Mouse (Mus musculus) Patski (cell line): ENCODE results near the gene Megf6. TPM values are rescaled to one million over a fixed set of nuclear protein-coding genes. Genes with fewer than 3 reads are reported as not detected.

Source experiments
- ATAC-seq: fragments of 100-300 bp; one replicate; pipeline ENCODE4 v1.8.0; 2021
- CTCF ChIA-PET: fragments of 350-600 bp; sonication (Branson Sonifier 250); formaldehyde crosslinking; loops from one replicate; lab custom pipeline; 2022; ENCODE audit warnings: inconsistent platforms; lab: Charles Lee
- POLR2A ChIA-PET: fragments of 350-600 bp; sonication (Branson Sonifier 250); formaldehyde crosslinking; loops from one replicate; lab custom pipeline; 2022; ENCODE audit warnings: antibody characterized with exemption, inconsistent platforms; lab: Charles Lee
- DNase-seq: peaks from one replicate; pipeline ENCODE4 v3.0.0-alpha.2; 2011; ENCODE audit warnings: low read depth, low spot score
- H3K27me3 ChIP-seq: fragments of 371-371 bp; one replicate; pipeline ENCODE4 v1.5.1; 2021
- CTCF ChIP-seq: fragments of 100-300 bp; IDR thresholded peaks from one replicate; pipeline ENCODE4 v1.5.1; 2021
- in situ Hi-C: fragments of 300-500 bp; cut with MboI; formaldehyde crosslinking; loops from 3 replicates; pipeline ENCODE4 v1.11.1; 2018; ENCODE audit warnings: low pct_unique_long_range_greater_than_20kb, mixed read lengths
- polyA plus RNA-seq: library from polyadenylated mRNA; unstranded; gene quantifications from one replicate; pipeline ENCODE4 v1.2.3, GENCODE M21; 2021

The Megf6 gene
- 2.0 TPM for polyA plus RNA-seq

GRCm38 (mm10) chr4:154170506-154171150, at the start of gene Megf6:
TSS of gene Megf6 (plus strand) at chr4:154170730.
- CTCF ChIA-PET = interaction anchor here (0.6 kb wide), 1 partner anchor 36 kb away, joined by 3 read pairs; no protein-coding TSS in a partner anchor
- ATAC-seq (no peak), DNase-seq (no peak)
- in situ Hi-C loops = no loop called here
- TF ChIP-seq CTCF = no peak
- H3K27me3 ChIP-seq = peaks cover 8% of the 10 kb centered on the region
- POLR2A ChIA-PET = no interaction called here

GRCm38 (mm10) chr4:154121800-154122199, 48.7 kb upstream of the Megf6 start:
- ChIA-PET CTCF (no interaction called here), POLR2A (interaction anchor here (1.2 kb wide), 1 partner anchor 126 kb away, joined by 3 read pairs; no protein-coding TSS in a partner anchor)
- DNase-seq (no peak), ATAC-seq (no peak)
- in situ Hi-C loops = no loop called here
- H3K27me3 ChIP-seq = peaks cover 12% of the 10 kb centered on the region
- no peak for TF ChIP-seq CTCF

DNA sequence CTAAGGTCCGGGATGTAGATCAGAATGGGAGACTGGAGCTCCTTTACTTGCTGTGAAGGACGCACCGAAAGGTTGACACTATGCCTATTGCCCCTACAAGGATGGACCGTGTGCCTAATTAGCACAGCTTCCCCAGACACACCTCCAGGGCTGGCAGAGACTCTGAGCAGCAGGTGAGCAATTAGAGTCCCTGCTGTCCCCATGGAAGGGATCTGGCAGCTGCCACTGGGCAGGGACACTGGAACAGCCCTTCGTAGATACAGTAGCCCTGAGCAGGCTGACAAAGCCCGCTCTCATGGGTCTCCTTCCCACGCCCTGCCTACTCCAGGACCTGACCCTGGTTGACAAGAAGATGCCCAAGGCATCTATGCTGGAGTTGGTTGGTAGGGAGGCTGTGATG, 48.2 kb upstream of the Megf6 start:
- no peak for DNase-seq
- peaks cover 12% of the 10 kb centered on the region for H3K27me3 ChIP-seq
- ChIA-PET POLR2A (no interaction called here), CTCF (no interaction called here)
- in situ Hi-C loops = no loop called here
- no peak for ATAC-seq
- no peak for TF ChIP-seq CTCF

DNA sequence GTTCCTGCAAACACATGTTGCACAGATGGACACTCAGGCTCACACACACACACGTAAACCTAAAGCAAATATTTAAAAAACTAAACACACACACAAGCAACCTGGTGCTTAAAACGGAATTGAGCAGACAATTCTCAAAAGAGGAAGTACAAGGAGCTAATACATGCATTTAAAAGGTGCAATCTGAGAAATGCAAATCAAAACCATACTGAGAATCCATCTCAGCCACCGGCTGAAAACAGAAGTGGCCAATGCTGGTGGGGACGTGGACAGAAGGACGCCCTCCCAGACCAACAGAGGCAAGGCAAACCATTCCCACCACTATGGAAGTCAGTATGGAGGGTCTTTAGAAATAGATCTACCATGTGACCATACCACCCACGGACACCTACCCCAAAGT, 47.0 kb upstream of the Megf6 start:
- no peak for ATAC-seq
- in situ Hi-C loops = no loop called here
- TF ChIP-seq CTCF = no peak
- POLR2A ChIA-PET = no interaction called here
- H3K27me3 ChIP-seq = peaks cover 12% of the 10 kb centered on the region
- CTCF ChIA-PET = no interaction called here
- no peak for DNase-seq

- no peak for TF ChIP-seq CTCF
- in situ Hi-C loops = no loop called here
- H3K27me3 ChIP-seq = peaks cover 12% of the 10 kb centered on the region
- DNase-seq = no peak
- POLR2A ChIA-PET = no interaction called here
- ATAC-seq = no peak
- CTCF ChIA-PET = interaction anchor here (0.9 kb wide), 1 partner anchor 8 kb away, joined by 3 read pairs; no protein-coding TSS in a partner anchor
Measured at GRCm38 (mm10) chr4:154125202-154125601, 45.3 kb upstream of the Megf6 start.

DNA sequence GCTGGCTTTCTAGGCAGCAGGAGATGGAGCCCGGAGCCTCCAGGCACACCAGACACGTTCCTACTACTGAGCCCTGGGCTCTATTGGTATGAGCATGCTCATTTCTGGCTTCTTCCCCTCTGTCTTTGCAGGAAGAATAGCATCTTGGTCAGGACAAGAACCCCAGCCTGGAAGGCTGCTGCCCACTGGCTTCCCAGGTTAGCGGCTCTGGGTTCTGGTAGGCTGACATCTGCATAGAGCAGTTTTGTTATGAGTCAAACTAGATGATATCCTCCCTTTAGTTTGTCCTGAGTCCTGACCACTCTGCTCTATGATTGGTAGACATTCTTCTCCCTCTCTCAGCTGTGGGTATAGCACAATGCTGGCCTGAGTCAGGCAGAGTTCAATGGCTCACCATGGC, 43.3 kb upstream of the Megf6 start:
- ATAC-seq (no peak), DNase-seq (no peak)
- CTCF ChIA-PET = no interaction called here
- POLR2A ChIA-PET = no interaction called here
- H3K27me3 ChIP-seq = peaks cover 12% of the 10 kb centered on the region
- TF ChIP-seq CTCF = no peak
- in situ Hi-C loops = no loop called here

DNA sequence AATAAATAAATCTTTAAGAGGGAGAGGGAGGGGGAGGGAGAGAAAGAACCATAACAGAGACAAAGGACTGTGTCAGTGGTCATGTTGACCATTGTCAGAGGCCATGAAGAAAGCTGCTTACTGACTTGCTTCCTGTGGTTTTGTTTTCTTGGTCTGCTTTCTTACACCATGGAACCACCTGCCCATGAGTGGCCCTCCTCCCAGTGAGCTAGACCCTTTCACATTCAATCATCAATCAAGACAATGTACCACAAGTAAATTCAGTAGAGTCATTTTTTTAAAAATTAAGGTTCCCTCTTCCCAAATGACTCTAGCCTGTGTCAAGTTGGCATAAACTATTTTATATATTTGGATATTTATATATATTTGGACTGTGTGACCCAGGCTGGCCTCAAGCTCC, 40.6 kb upstream of the Megf6 start:
- no peak for ATAC-seq
- in situ Hi-C loops = no loop called here

DNA sequence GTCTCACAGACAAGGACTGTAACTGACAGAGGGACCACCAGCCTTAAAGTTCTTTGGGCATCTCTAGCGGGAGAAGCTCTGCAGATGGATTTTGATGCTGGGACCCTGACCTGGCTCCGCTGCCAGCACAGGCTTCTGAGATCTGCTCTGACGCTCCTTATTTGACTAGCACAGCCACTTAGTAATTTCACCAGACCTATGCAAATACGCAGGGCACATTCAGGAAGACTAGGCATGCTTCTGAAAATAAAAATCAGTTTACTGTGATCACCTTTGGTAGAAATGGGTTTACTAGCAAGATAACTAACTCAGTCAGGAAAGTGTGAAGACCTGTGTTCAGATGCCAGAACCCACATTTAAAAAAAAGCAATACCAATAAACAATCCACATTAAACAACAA, 38.6 kb upstream of the Megf6 start:
- ChIA-PET CTCF (no interaction called here), POLR2A (no interaction called here)
- in situ Hi-C loops = no loop called here
- no peaks in the 10 kb centered on the region for H3K27me3 ChIP-seq
- TF ChIP-seq CTCF = no peak
- no peak for ATAC-seq
- no peak for DNase-seq

More for the DNA sequence above, 40.6 kb upstream of the Megf6 start:
- TF ChIP-seq CTCF = no peak
- ChIA-PET POLR2A (no interaction called here), CTCF (interaction anchor here (1.7 kb wide), 1 partner anchor 8 kb away, joined by 3 read pairs; no protein-coding TSS in a partner anchor)
- peaks cover 7% of the 10 kb centered on the region for H3K27me3 ChIP-seq
- no peak for DNase-seq

DNA sequence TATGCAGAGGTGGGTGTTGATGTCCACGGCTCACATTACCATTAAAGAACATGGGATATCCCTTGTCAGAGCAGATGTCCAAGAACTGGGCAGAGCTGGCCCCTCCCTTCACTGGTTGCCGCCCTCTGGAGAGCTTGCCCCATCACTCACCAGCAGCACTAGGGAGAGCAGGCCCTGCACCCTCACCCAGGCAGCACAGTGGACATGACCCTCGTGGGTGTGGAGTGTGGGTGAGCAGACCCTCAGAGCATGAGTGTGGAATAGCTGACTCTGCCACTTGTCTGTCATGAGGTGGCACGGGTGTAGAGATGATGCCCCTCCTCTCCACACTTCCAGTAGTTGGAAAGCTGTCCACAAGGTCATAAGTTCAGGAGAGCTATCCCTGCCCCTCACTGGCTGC, 35.7 kb upstream of the Megf6 start:
- in situ Hi-C loops = no loop called here
- ChIA-PET POLR2A (no interaction called here), CTCF (no interaction called here)
- TF ChIP-seq CTCF = no peak
- DNase-seq (no peak), ATAC-seq (no peak)
- H3K27me3 ChIP-seq = no peaks in the 10 kb centered on the region

DNA sequence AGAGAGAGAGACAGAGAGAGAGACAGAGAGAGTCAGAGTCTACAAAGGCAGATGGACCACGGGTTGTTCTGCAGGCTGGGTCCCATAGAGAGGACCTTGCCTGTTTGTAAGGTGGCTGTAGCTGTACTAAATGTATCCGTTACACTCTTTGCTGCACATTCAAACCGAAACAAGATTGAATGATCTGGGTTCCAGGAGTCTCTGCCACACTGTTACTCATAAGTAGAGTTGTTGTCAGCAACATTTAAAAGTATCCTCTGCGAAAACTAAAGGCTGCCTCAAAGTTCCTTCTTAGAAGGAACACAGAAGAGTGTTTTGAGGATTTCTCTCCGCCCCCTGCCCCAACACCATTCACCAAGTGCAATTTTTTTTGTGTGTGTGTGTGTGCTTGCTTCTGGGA, 33.4 kb upstream of the Megf6 start:
- TF ChIP-seq CTCF = no peak
- peaks cover 6% of the 10 kb centered on the region for H3K27me3 ChIP-seq
- ChIA-PET POLR2A (no interaction called here), CTCF (no interaction called here)
- ATAC-seq (no peak), DNase-seq (no peak)
- in situ Hi-C loops = no loop called here

GRCm38 (mm10) chr4:154139671-154140181, 30.8 kb upstream of the Megf6 start:
- H3K27me3 ChIP-seq = peaks cover 6% of the 10 kb centered on the region
- CTCF ChIA-PET = no interaction called here

DNA sequence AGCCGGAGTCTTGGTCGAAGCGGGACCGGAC, 30.5 kb upstream of the Megf6 start, which contains the start of gene Trp73:
Gene Trp73 (minus strand): TSS at position 27 of the 31 bp plus-strand sequence.
- CTCF ChIA-PET = no interaction called here
- POLR2A ChIA-PET = no interaction called here
- no peak for ATAC-seq
- in situ Hi-C loops = no loop called here
- TF ChIP-seq CTCF = no peak
- no peak for DNase-seq
- H3K27me3 ChIP-seq = peaks cover 6% of the 10 kb centered on the region

More at GRCm38 (mm10) chr4:154139671-154140181, 30.8 kb upstream of the Megf6 start:
- in situ Hi-C loops = no loop called here
- DNase-seq (no peak), ATAC-seq (no peak)
- POLR2A ChIA-PET = no interaction called here
- TF ChIP-seq CTCF = no peak
